Mouse (Mus musculus) heart, postnatal 0 days (tissue): ENCODE results near the gene Zfp319.

Experiments
- CTCF ChIP-seq: IDR thresholded peaks from 2 replicates; pipeline ENCODE4 v1.5.1; 2016; ENCODE audit warnings: antibody characterized with exemption, control low read depth, low read depth
- EP300 ChIP-seq: IDR thresholded peaks from 2 replicates; pipeline ENCODE4 v1.6.1; 2016; ENCODE audit warnings: antibody characterized with exemption, low read depth

DNA sequence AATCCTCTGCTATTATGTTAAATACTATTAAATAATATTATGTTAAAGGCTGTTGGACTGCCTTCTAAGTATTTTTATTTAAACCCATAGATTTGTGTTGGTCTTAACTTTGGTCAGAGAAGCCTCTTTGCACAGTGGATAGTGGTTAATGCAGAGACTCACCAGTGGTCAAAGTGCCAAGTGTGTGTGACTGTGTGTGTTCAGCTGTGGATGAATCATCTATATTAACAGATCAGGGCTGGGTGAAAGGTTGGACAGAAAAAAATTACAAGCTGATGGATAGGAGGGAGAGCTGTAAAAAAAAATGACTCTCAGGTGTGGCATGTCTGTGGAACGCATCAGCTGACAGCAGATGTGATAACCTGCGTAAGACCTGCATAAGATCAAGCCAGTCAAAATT is 32.1 kb upstream of the Zfp319 start:
- TF ChIP-seq CTCF (no peak), EP300 (no peak)
